Mouse (Mus musculus) liver, embryonic 14.5 days (tissue): ENCODE results near the gene Sgsm1.

Experiments
- CTCF ChIP-seq: IDR thresholded peaks from 2 replicates; pipeline ENCODE4 v1.5.1; 2016; ENCODE audit warnings: antibody characterized with exemption, low read depth, control low read depth
- EP300 ChIP-seq: IDR thresholded peaks from 2 replicates; pipeline ENCODE4 v1.6.1; 2016; ENCODE audit warnings: antibody characterized with exemption, low read depth

DNA sequence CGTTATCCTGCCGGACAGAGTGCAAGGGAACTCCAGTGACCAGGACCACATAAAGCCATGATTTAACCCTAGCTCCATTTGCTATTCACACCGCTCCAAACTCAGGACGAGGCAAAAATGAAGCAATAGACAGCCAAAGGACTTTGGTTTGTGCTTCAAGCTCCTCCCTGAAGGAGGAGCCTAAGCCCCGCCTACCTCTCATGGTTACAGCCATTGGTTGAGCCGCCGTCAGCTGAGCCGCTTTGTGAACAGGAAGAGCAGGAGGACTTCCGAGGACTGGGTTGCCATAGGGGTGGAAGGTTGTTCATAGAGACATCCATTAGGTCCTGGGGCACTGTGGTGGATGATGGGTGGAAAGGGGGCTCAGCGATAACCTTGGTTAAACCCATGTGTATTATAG lies 34.7 kb downstream of the Sgsm1 start:
- TF ChIP-seq EP300 (no peak), CTCF (no peak)
